Mouse (Mus musculus) midbrain, postnatal 0 days (tissue): ENCODE measurements around the gene Cdh5. TPM values are rescaled to one million over a fixed set of nuclear protein-coding genes. Genes with fewer than 3 reads are reported as not detected.
"Not testable (repeated sequence)": the region's sequence is repeated elsewhere in the genome, so short reads cannot be mapped to it uniquely, and the experiment has no call there.

ENCODE experiments used
- ATAC-seq: fragments of 200-750 bp; cut with Nextera tagmentation; 2 replicates; pipeline ENCODE4 v1.8.0; 2017; ENCODE audit warnings: moderate number of reproducible peaks, mild to moderate bottlenecking, moderate TSS enrichment, moderate library complexity; ENCODE audit not compliant: low FRiP score
- DNase-seq: peaks from one replicate; pipeline ENCODE4 v3.0.0-alpha.2; 2015; ENCODE audit warnings: low spot score
- H3K27ac ChIP-seq: fragments of 300-500 bp; sonication (generic); 2 replicates; pipeline ENCODE4 v1.5.1; 2014; ENCODE audit warnings: low read depth, mild to moderate bottlenecking, low read length, mixed read lengths
- H3K27me3 ChIP-seq: fragments of 300-500 bp; sonication (generic); 2 replicates; pipeline ENCODE4 v1.6.1; 2014; ENCODE audit warnings: low read length, control low read depth, mixed read lengths; ENCODE audit not compliant: insufficient read depth
- H3K36me3 ChIP-seq: fragments of 300-500 bp; sonication (generic); 2 replicates; pipeline ENCODE4 v1.6.1; 2014; ENCODE audit warnings: low read length, control low read depth, mixed read lengths; ENCODE audit not compliant: insufficient read depth
- H3K4me1 ChIP-seq: fragments of 300-500 bp; sonication (generic); 2 replicates; pipeline ENCODE4 v1.6.1; 2014; ENCODE audit warnings: mild to moderate bottlenecking, control low read depth, antibody characterized with exemption, low read length, mixed read lengths; ENCODE audit not compliant: insufficient read depth
- H3K4me2 ChIP-seq: fragments of 300-500 bp; sonication (generic); 2 replicates; pipeline ENCODE4 v1.6.1; 2014; ENCODE audit warnings: low read depth, mild to moderate bottlenecking, low read length, mixed read lengths; ENCODE audit not compliant: poor library complexity, severe bottlenecking
- H3K4me3 ChIP-seq: fragments of 300-500 bp; sonication (generic); 2 replicates; pipeline ENCODE4 v1.5.1; 2014; ENCODE audit warnings: low read depth, mild to moderate bottlenecking, low read length, moderate library complexity
- H3K9ac ChIP-seq: fragments of 300-500 bp; sonication (generic); replicated peaks from 2 replicates; pipeline ENCODE4 v1.6.1; 2014; ENCODE audit warnings: mild to moderate bottlenecking, low read length, moderate library complexity, mixed read lengths; ENCODE audit not compliant: poor library complexity, severe bottlenecking
- H3K9me3 ChIP-seq: fragments of 300-500 bp; sonication (generic); 2 replicates; pipeline ENCODE4 v1.6.1; 2016; ENCODE audit warnings: low read length, control low read depth
- CTCF ChIP-seq: IDR thresholded peaks from 2 replicates; pipeline ENCODE4 v1.5.1; 2016; ENCODE audit warnings: antibody characterized with exemption, mild to moderate bottlenecking
- WGBS: fragments of 180-500 bp; shearing (Covaris S2); extraction: QIAGEN DNeasy Blood & Tissue Kit; methylation state at CpG from one replicate; pipeline ENCODE4 v1.1.7; 2014; 5-methylcytosine and 5-hydroxymethylcytosine counted together
- polyA plus RNA-seq: library from polyadenylated mRNA; unstranded; fragments of >200 nt; fragmentation: Nextera tagmentation; extraction: Ambion mirVana; gene quantifications from 2 replicates; pipeline ENCODE4 v1.2.1, GENCODE M21; 2015
- total RNA-seq: library from RNA; depleted of rRNA; stranded (reverse); fragments of >200 nt; gene quantifications from 2 replicates; pipeline ENCODE4 v1.2.3, GENCODE M21; 2014

The Cdh5 gene
- total and polyA plus RNA-seq, 2 experiments from 2014 or later = 8.6 to 18.6 TPM

DNA sequence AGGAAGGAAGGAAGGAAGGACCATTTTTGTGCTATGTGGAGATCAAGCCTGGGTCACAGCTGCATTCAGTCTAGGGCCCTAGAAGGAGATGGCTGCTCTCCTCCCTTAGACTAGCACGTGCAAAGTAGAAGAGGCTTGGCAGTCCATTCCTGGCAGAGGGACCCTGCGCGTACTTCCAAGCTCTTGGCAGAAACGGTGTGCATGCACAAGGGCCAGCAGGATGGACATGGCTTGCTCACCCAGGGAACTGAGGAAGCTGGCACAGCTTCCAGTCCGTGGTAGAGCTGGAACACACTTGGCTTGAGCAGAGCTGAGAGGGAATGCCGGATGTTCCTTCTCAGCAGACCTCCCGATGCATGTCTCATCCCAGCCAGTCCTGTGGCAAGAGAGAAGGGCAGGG, 36.2 kb upstream of the Cdh5 start:
- Histone ChIP-seq H3K9me3 (no peaks in the 10 kb centered on the region), H3K27me3 (no peaks in the 10 kb centered on the region), H3K4me3 (no peak overlapping the region), H3K27ac (no peak overlapping the region), H3K4me2 (no peak overlapping the region), H3K36me3 (no peaks in the 10 kb centered on the region), H3K9ac (no peak overlapping the region), H3K4me1 (peaks cover 5% of the 10 kb centered on the region; the same call in 1 of the 2 replicates)
- ATAC-seq (no peak), DNase-seq (peak; percentile 69)
- TF ChIP-seq CTCF = no peak
- 81% methylated on average over 7 of the region's 7 CpGs for WGBS

DNA sequence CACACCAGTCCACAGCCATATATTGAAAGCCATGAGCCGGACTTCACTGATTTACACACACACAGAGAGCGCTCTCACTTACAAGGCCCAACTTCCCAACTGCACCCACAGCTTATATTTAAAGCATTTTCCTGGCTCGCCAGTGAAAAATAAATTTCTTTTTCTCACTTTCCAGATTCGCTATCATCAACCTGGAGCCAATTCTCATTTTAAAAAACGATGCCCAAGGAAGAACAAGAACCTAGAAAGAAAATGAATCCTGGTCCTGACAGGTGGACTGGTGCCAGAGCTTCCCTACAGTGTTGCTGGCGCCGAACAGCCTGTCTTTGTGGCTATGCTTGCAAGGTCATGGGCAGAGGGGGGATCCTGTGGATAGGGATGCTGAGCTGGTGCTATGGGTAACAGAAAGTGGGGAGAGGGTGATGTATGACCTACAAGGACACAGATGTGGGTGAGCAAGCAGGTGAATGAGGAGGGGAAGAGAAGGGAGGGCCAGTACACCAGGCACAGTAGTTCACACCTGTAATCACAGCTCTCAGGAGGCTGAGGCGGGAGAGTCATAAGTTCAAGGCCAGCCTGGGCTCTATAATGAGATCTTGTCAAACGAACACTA, 35.4 kb upstream of the Cdh5 start:
- Histone ChIP-seq H3K4me2 (no peak overlapping the region), H3K36me3 (no peaks in the 10 kb centered on the region), H3K27ac (no peak overlapping the region), H3K9me3 (no peaks in the 10 kb centered on the region), H3K9ac (no peak overlapping the region), H3K27me3 (no peaks in the 10 kb centered on the region), H3K4me3 (no peak overlapping the region), H3K4me1 (peaks cover 5% of the 10 kb centered on the region; the same call in 1 of the 2 replicates)
- DNase-seq (peak; percentile 58), ATAC-seq (no peak)
- TF ChIP-seq CTCF = no peak
- WGBS = 85% methylated on average over 9 of the region's 9 CpGs

DNA sequence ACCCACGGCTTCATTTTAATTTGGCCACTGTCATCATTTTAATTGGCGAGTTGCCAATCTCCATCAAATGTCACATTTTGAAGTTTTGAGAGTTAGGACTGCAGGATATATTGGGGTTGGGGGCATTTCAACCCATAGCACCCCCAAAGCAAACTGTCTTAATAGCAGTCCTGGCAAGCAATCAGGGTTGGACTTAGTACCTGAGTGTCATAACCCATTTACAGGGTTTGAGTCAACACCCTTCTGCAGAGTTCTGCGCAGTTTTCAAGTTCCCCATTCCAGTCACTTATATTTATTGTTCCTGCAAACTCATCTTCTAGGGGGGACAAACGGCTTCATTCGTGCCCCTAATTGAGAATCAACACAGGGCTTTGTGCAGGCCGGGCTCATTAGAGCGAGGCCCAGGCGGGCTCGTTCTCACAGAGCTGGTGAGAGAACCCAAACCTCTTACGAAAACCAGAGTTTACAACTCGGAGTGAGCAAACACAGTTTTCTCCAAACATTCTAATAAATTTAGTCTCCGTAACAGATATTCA, 34.0 kb upstream of the Cdh5 start:
- Histone ChIP-seq H3K27me3 (no peaks in the 10 kb centered on the region), H3K9me3 (no peaks in the 10 kb centered on the region), H3K36me3 (no peaks in the 10 kb centered on the region), H3K4me1 (0 out of 2 replicates have a peak, but pooled peaks cover under 1% of the 10 kb centered on the region), H3K4me3 (no peak overlapping the region), H3K9ac (no peak overlapping the region), H3K27ac (no peak overlapping the region), H3K4me2 (no peak overlapping the region)
- no peak for TF ChIP-seq CTCF
- DNase-seq = no peak
- 90% methylated on average over 12 of the region's 12 CpGs for WGBS
- no peak for ATAC-seq

DNA sequence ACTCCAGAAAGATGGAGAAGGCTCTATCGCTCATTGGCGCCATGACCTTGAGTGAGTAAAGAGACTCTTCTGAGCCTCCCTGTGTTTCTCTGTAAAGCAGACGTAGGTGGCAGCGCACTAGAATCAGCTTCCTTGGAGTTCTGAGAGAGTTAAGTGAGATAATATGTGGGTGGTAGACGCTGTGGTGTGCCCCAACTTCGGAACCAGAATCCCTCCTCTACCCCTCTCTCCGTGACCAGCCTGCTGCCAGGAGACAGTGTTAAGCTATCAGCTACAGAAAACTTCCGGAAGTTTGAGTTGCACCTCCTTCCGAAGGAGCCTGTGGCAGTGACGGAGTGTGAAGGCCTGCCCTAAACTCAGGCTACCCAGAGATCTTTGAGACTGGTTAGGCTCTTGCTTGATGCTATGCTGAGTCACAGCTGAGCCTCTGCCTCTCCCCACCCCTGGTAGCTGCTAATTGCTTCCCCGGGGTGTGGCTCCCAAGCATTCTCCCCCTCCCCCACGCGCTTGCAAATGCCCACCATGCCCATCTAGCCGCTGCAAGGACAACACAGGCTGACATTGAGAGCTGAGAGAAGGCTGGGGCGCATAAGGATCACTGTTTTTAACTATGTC, 32.9 kb upstream of the Cdh5 start:
- H3K27me3 ChIP-seq = no peaks in the 10 kb centered on the region
- H3K9me3 ChIP-seq = no peaks in the 10 kb centered on the region
- DNase-seq (no peak), ATAC-seq (no peak)
- no peak for TF ChIP-seq CTCF
- no peaks in the 10 kb centered on the region for H3K36me3 ChIP-seq
- no peaks in the 10 kb centered on the region for H3K4me1 ChIP-seq
- H3K9ac ChIP-seq = no peak overlapping the region
- no peak overlapping the region for H3K4me2 ChIP-seq
- no peak overlapping the region for H3K27ac ChIP-seq
- H3K4me3 ChIP-seq = no peak overlapping the region
- WGBS = 79% methylated on average over 15 of the region's 15 CpGs

DNA sequence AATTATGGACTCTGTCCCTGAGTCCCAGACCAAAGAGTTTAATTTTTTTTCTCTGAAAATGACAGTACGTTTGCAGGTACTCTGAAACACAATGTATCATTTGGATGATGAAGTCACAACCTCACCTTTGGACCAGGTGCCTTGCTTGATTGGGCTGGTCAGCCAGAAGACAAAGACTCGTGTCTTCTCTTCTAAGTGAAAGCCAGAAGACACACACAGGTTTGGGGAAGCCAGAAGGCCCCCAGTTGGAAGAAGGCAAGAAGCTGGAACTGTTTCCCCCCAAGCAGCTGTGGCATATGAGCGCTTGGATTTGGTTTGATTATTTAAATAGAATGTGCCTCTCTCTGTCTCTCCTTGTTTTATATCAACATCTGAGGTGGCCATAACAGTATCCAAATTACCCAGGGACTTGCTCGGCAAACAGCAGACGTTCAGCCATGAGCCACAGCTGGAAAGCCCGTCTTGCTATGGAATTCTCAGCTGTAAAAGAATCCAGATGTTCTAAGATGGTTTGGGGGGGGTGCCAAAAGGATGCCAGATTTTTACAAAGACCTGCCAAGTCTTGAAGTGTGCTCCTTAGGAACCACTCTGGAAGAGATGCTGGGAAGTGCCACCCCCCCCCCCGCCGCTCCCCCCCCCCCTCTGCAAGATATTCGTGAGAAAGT, 31.1 kb upstream of the Cdh5 start:
- not testable (repeated sequence) for H3K27me3 ChIP-seq, H3K9ac ChIP-seq, H3K4me1 ChIP-seq, H3K27ac ChIP-seq, DNase-seq, H3K36me3 ChIP-seq, ATAC-seq, H3K4me3 ChIP-seq, H3K4me2 ChIP-seq, H3K9me3 ChIP-seq
- 79% methylated on average over 8 of the region's 9 CpGs for WGBS

DNA sequence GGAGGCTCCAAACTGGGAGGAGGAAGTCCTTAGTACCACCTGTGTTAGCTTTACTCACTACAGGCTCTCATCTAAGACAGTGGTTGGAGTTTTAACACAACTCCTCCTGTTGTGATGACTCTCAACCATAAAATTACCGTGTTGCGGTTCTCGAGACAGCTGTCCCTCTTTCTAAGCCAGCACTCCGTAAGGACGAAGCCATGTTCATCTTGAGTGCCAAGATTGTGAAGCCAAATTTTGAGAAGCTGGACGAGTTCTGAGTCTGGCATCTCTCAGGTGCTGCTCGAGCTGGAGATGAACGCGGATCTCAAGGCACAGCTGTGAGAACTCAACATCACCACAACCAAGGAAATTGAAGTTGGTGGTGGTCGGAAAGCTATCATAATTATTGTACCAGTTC, 30.5 kb upstream of the Cdh5 start:
- H3K27ac ChIP-seq = no peak overlapping the region
- no peak for TF ChIP-seq CTCF
- WGBS = 95% methylated on average over 10 of the region's 10 CpGs
- H3K4me2 ChIP-seq = no peak overlapping the region
- no peak overlapping the region for H3K4me3 ChIP-seq
- no peak for ATAC-seq
- H3K4me1 ChIP-seq = no peaks in the 10 kb centered on the region
- H3K36me3 ChIP-seq = no peaks in the 10 kb centered on the region
- DNase-seq = no peak
- H3K27me3 ChIP-seq = no peaks in the 10 kb centered on the region
- H3K9me3 ChIP-seq = no peaks in the 10 kb centered on the region
- no peak overlapping the region for H3K9ac ChIP-seq
